Mouse (Mus musculus): Measurements from ENCODE around the gene Ccl25. TPM values are rescaled to one million over a fixed set of nuclear protein-coding genes. Genes with fewer than 3 reads are reported as not detected.

Gene Ccl25
- polyA plus RNA-seq (2014; fragmentation: Nextera tagmentation; extraction: Ambion mirVana) = 13.6 and 14.0 TPM in 2 replicates

- peaks cover 2% of the 10 kb centered on the region; the same call in 1 of the 2 replicates for H3K36me3 ChIP-seq (replicated peaks; ENCODE audit: control insufficient read depth, insufficient read depth, low read depth, low read length)
- WGBS = under 1% methylated on average over 75 of the region's 78 CpGs
Observed at GRCm38 (mm10) chr8:4324983-4325750, at the start of gene Ccl25, which contains the start of gene Elavl1. TSS of gene Ccl25 (plus strand) at chr8:4325210. TSS of gene Elavl1 (minus strand) at chr8:4325413.

GRCm38 (mm10) chr8:4275275-4276110 lies 49.5 kb upstream of the Ccl25 start, which contains the start of gene Timm44:
TSS of gene Timm44 (minus strand) at chr8:4275913.
- no peak within 1 kb of the TSS for H3K27ac ChIP-seq (replicated peaks; ENCODE audit: low read depth, low read length)
- H3K36me3 ChIP-seq (replicated peaks; ENCODE audit: control insufficient read depth, insufficient read depth, low read depth, low read length) = no peaks in the 10 kb centered on the region
- peak within 1 kb of the TSS; percentile 75 for H3K9ac ChIP-seq (replicated peaks; ENCODE audit: low read length)
- H3K4me3 ChIP-seq (ENCODE audit: low read depth, low read length) = peak within 1 kb of the TSS; percentile 60
- no peaks in the 10 kb centered on the region for H3K9me3 ChIP-seq (replicated peaks; ENCODE audit: control insufficient read depth, low read length)
- H3K4me2 ChIP-seq (ENCODE audit: low read depth, low read length) = peak within 1 kb of the TSS; percentile 56
- ATAC-seq (replicated peaks; ENCODE audit: insufficient number of reproducible peaks, low FRiP score, low TSS enrichment, low read depth) (peak; percentile 92), DNase-seq (ENCODE audit: low spot score) (peak; percentile 98)
- H3K4me1 ChIP-seq (ENCODE audit: control insufficient read depth, insufficient read depth, low read length) = no peaks in the 10 kb centered on the region
- H3K27me3 ChIP-seq (ENCODE audit: control insufficient read depth, insufficient read depth, low read length) = no peaks in the 10 kb centered on the region
- WGBS = under 1% methylated on average over 39 of the region's 39 CpGs

More at GRCm38 (mm10) chr8:4324983-4325750, at the start of gene Ccl25, which contains the start of gene Elavl1:
- Histone ChIP-seq H3K9ac (replicated peaks; ENCODE audit: low read length) (peak within 1 kb of the TSS; percentile 95), H3K9me3 (replicated peaks; ENCODE audit: control insufficient read depth, low read length) (no peaks in the 10 kb centered on the region), H3K4me2 (ENCODE audit: low read depth, low read length) (peak within 1 kb of the TSS; percentile 52), H3K27ac (replicated peaks; ENCODE audit: low read depth, low read length) (peak within 1 kb of the TSS; percentile 77), H3K4me3 (ENCODE audit: low read depth, low read length) (peak within 1 kb of the TSS; percentile 94), H3K4me1 (ENCODE audit: control insufficient read depth, insufficient read depth, low read length) (no peaks in the 10 kb centered on the region), H3K27me3 (ENCODE audit: control insufficient read depth, insufficient read depth, low read length) (no peaks in the 10 kb centered on the region)
- DNase-seq (ENCODE audit: low spot score) (peak; percentile 96), ATAC-seq (replicated peaks; ENCODE audit: insufficient number of reproducible peaks, low FRiP score, low TSS enrichment, low read depth) (peak; percentile 96)

DNA sequence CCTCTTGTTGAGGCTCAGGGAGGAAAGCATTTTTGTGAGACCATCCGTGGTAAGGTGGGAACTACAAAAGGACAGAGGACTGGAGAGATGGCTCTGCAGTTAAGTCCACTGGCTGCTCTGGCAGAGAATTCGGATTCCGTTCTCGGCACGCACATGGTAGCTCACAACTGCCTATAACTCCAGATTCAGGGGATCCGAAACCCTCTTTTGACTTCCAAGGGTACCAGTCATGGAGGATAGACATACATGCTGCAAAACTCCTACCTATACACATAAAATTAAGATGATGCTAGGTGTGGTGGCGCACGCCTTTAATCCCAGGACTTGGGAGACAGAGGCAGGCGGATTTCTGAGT lies 48.9 kb upstream of the Ccl25 start:
- Histone ChIP-seq H3K4me3 (ENCODE audit: low read depth, low read length) (peak overlapping the region; percentile 60), H3K27ac (replicated peaks; ENCODE audit: low read depth, low read length) (no peak overlapping the region), H3K36me3 (replicated peaks; ENCODE audit: control insufficient read depth, insufficient read depth, low read depth, low read length) (no peaks in the 10 kb centered on the region), H3K27me3 (ENCODE audit: control insufficient read depth, insufficient read depth, low read length) (no peaks in the 10 kb centered on the region), H3K4me1 (ENCODE audit: control insufficient read depth, insufficient read depth, low read length) (no peaks in the 10 kb centered on the region), H3K9me3 (replicated peaks; ENCODE audit: control insufficient read depth, low read length) (no peaks in the 10 kb centered on the region), H3K9ac (replicated peaks; ENCODE audit: low read length) (peak overlapping the region; percentile 75), H3K4me2 (ENCODE audit: low read depth, low read length) (peak overlapping the region; percentile 36)
- DNase-seq (ENCODE audit: low spot score) (no peak), ATAC-seq (replicated peaks; ENCODE audit: insufficient number of reproducible peaks, low FRiP score, low TSS enrichment, low read depth) (no peak; the same call in 1 of the 2 replicates)
- 28% methylated on average over 9 of the region's 9 CpGs for WGBS

- 92% methylated on average over 5 of the region's 5 CpGs for WGBS
Observed at GRCm38 (mm10) chr8:4292738-4293137, 32.3 kb upstream of the Ccl25 start.

GRCm38 (mm10) chr8:4297822-4298221 lies 27.2 kb upstream of the Ccl25 start:
- Histone ChIP-seq H3K9ac (replicated peaks; ENCODE audit: low read length) (no peak overlapping the region), H3K4me1 (ENCODE audit: control insufficient read depth, insufficient read depth, low read length) (no peaks in the 10 kb centered on the region), H3K36me3 (replicated peaks; ENCODE audit: control insufficient read depth, insufficient read depth, low read depth, low read length) (peaks cover 25% of the 10 kb centered on the region), H3K27ac (replicated peaks; ENCODE audit: low read depth, low read length) (no peak overlapping the region), H3K4me3 (ENCODE audit: low read depth, low read length) (no peak overlapping the region), H3K4me2 (ENCODE audit: low read depth, low read length) (no peak overlapping the region), H3K9me3 (replicated peaks; ENCODE audit: control insufficient read depth, low read length) (no peaks in the 10 kb centered on the region), H3K27me3 (ENCODE audit: control insufficient read depth, insufficient read depth, low read length) (no peaks in the 10 kb centered on the region)
- ATAC-seq (replicated peaks; ENCODE audit: insufficient number of reproducible peaks, low FRiP score, low TSS enrichment, low read depth) (no peak), DNase-seq (ENCODE audit: low spot score) (no peak)
- WGBS = 90% methylated on average over 4 of the region's 4 CpGs

More at GRCm38 (mm10) chr8:4292738-4293137, 32.3 kb upstream of the Ccl25 start:
- H3K4me1 ChIP-seq (ENCODE audit: control insufficient read depth, insufficient read depth, low read length) = no peaks in the 10 kb centered on the region
- no peak overlapping the region for H3K4me2 ChIP-seq (ENCODE audit: low read depth, low read length)
- ATAC-seq (replicated peaks; ENCODE audit: insufficient number of reproducible peaks, low FRiP score, low TSS enrichment, low read depth) (no peak), DNase-seq (ENCODE audit: low spot score) (no peak)
- H3K4me3 ChIP-seq (ENCODE audit: low read depth, low read length) = no peak overlapping the region
- H3K27me3 ChIP-seq (ENCODE audit: control insufficient read depth, insufficient read depth, low read length) = no peaks in the 10 kb centered on the region
- no peak overlapping the region for H3K27ac ChIP-seq (replicated peaks; ENCODE audit: low read depth, low read length)
- H3K9ac ChIP-seq (replicated peaks; ENCODE audit: low read length) = no peak overlapping the region
- peaks cover 8% of the 10 kb centered on the region for H3K36me3 ChIP-seq (replicated peaks; ENCODE audit: control insufficient read depth, insufficient read depth, low read depth, low read length)
- H3K9me3 ChIP-seq (replicated peaks; ENCODE audit: control insufficient read depth, low read length) = no peaks in the 10 kb centered on the region

DNA sequence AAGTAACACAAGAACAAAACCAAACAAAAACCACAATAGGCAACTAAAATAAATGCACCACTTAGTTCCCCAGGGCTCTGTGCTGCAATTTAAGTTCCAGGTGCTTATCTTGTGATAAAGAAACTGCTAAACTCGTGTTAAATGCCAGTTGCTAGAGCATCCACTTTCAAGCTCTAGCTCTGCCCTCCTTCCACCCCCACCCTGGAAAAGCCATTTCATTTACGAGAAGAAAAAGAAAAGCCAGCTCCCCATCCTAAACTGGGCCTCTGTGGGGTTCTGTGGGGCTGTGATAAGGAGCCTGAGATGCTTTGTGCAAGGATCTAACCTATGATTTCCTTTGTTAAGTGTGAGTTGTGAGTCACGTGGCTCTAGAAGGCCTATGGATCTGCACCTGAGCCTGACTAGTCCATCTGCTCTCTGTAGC lies 20.9 kb upstream of the Ccl25 start:
- H3K9me3 ChIP-seq (replicated peaks; ENCODE audit: control insufficient read depth, low read length) = no peaks in the 10 kb centered on the region
- H3K36me3 ChIP-seq (replicated peaks; ENCODE audit: control insufficient read depth, insufficient read depth, low read depth, low read length) = peaks cover 25% of the 10 kb centered on the region
- no peak overlapping the region for H3K4me3 ChIP-seq (ENCODE audit: low read depth, low read length)
- no peak for DNase-seq (ENCODE audit: low spot score)
- H3K27ac ChIP-seq (replicated peaks; ENCODE audit: low read depth, low read length) = no peak overlapping the region
- no peaks in the 10 kb centered on the region for H3K4me1 ChIP-seq (ENCODE audit: control insufficient read depth, insufficient read depth, low read length)
- H3K9ac ChIP-seq (replicated peaks; ENCODE audit: low read length) = no peak overlapping the region
- H3K27me3 ChIP-seq (ENCODE audit: control insufficient read depth, insufficient read depth, low read length) = no peaks in the 10 kb centered on the region
- no peak overlapping the region for H3K4me2 ChIP-seq (ENCODE audit: low read depth, low read length)
- 74% methylated on average over 3 of the region's 3 CpGs for WGBS
- no peak for ATAC-seq (replicated peaks; ENCODE audit: insufficient number of reproducible peaks, low FRiP score, low TSS enrichment, low read depth)

- Histone ChIP-seq H3K9me3 (replicated peaks; ENCODE audit: control insufficient read depth, low read length) (no peaks in the 10 kb centered on the region), H3K36me3 (replicated peaks; ENCODE audit: control insufficient read depth, insufficient read depth, low read depth, low read length) (peaks cover 22% of the 10 kb centered on the region), H3K9ac (replicated peaks; ENCODE audit: low read length) (no peak overlapping the region), H3K27ac (replicated peaks; ENCODE audit: low read depth, low read length) (no peak overlapping the region), H3K4me1 (ENCODE audit: control insufficient read depth, insufficient read depth, low read length) (no peaks in the 10 kb centered on the region), H3K4me2 (ENCODE audit: low read depth, low read length) (no peak overlapping the region), H3K4me3 (ENCODE audit: low read depth, low read length) (no peak overlapping the region), H3K27me3 (ENCODE audit: control insufficient read depth, insufficient read depth, low read length) (no peaks in the 10 kb centered on the region)
- 86% methylated on average over 2 of the region's 2 CpGs for WGBS
- no peak for DNase-seq (ENCODE audit: low spot score)
- no peak for ATAC-seq (replicated peaks; ENCODE audit: insufficient number of reproducible peaks, low FRiP score, low TSS enrichment, low read depth)
Observed at GRCm38 (mm10) chr8:4305838-4306237, 19.2 kb upstream of the Ccl25 start.
